Mouse (Mus musculus) embryonic facial prominence, embryonic 14.5 days (tissue): ENCODE measurements around the gene Stum. TPM values are rescaled to one million over a fixed set of nuclear protein-coding genes. Genes with fewer than 3 reads are reported as not detected.
A peak's percentile ranks its signal among the peaks of the same experiment; 100 is the strongest.

ENCODE experiments used
- ATAC-seq: fragments of 200-750 bp; cut with Nextera tagmentation; 2 replicates; pipeline ENCODE4 v1.8.0; 2017; ENCODE audit warnings: low read depth, moderate number of reproducible peaks, moderate TSS enrichment
- DNase-seq: peaks from one replicate; pipeline ENCODE4 v3.0.0-alpha.2; 2015; ENCODE audit warnings: low spot score
- H3K27ac ChIP-seq: fragments of 300-500 bp; sonication (generic); replicated peaks from 2 replicates; pipeline ENCODE4 v1.5.1; 2014; ENCODE audit warnings: low read depth, mild to moderate bottlenecking, low read length, moderate library complexity
- H3K27me3 ChIP-seq: fragments of 300-500 bp; sonication (generic); replicated peaks from 2 replicates; pipeline ENCODE4 v1.6.1; 2014; ENCODE audit warnings: low read length; ENCODE audit not compliant: control insufficient read depth, insufficient read depth
- H3K36me3 ChIP-seq: fragments of 300-500 bp; sonication (generic); 2 replicates; pipeline ENCODE4 v1.6.1; 2014; ENCODE audit warnings: low read length, mixed read lengths; ENCODE audit not compliant: control insufficient read depth, insufficient read depth
- H3K4me1 ChIP-seq: fragments of 300-500 bp; sonication (generic); 2 replicates; pipeline ENCODE4 v1.6.1; 2014; ENCODE audit warnings: antibody characterized with exemption, low read length; ENCODE audit not compliant: control insufficient read depth, insufficient read depth
- H3K4me2 ChIP-seq: fragments of 300-500 bp; sonication (generic); 2 replicates; pipeline ENCODE4 v1.6.1; 2014; ENCODE audit warnings: low read depth, mild to moderate bottlenecking, low read length, moderate library complexity, mixed read lengths
- H3K4me3 ChIP-seq: fragments of 300-500 bp; sonication (generic); 2 replicates; pipeline ENCODE4 v1.5.1; 2014; ENCODE audit warnings: low read depth, mild to moderate bottlenecking, low read length
- H3K9ac ChIP-seq: fragments of 300-500 bp; sonication (generic); 2 replicates; pipeline ENCODE4 v1.6.1; 2014; ENCODE audit warnings: low read depth, mild to moderate bottlenecking, low read length, moderate library complexity, mixed read lengths
- H3K9me3 ChIP-seq: fragments of 300-500 bp; sonication (generic); 2 replicates; pipeline ENCODE4 v1.6.1; 2016; ENCODE audit warnings: low read length; ENCODE audit not compliant: control insufficient read depth
- WGBS: fragments of 180-500 bp; shearing (Covaris S2); extraction: QIAGEN DNeasy Blood & Tissue Kit; methylation state at CpG from one replicate; pipeline ENCODE4 v1.1.7; 2014; 5-methylcytosine and 5-hydroxymethylcytosine counted together
- polyA plus RNA-seq: library from polyadenylated mRNA; unstranded; fragments of >200 nt; fragmentation: Nextera tagmentation; extraction: Ambion mirVana; gene quantifications from 2 replicates; pipeline ENCODE4 v1.2.1, GENCODE M21; 2014

The Stum gene
- polyA plus RNA-seq, 1 experiment from 2014 or later: 4.0 TPM

- WGBS: 58% methylated on average over 7 of the region's 7 CpGs
- H3K4me3 ChIP-seq: no peak overlapping the region
- no peak overlapping the region for H3K4me2 ChIP-seq
- ATAC-seq (no peak), DNase-seq (no peak)
- H3K9me3 ChIP-seq: no peaks in the 10 kb centered on the region
- H3K4me1 ChIP-seq: peaks cover 22% of the 10 kb centered on the region
- H3K9ac ChIP-seq: no peak overlapping the region
- peaks cover 17% of the 10 kb centered on the region for H3K36me3 ChIP-seq
- no peak overlapping the region for H3K27ac ChIP-seq
- H3K27me3 ChIP-seq: no peaks in the 10 kb centered on the region
Measured at GRCm38 (mm10) chr1:180410306-180410705, 73.0 kb downstream of the Stum start.

GRCm38 (mm10) chr1:180409771-180410170 is 73.5 kb downstream of the Stum start:
- Histone ChIP-seq H3K27me3 (no peaks in the 10 kb centered on the region), H3K4me2 (no peak overlapping the region), H3K36me3 (peaks cover 17% of the 10 kb centered on the region; the same call in 1 of the 2 replicates), H3K9ac (no peak overlapping the region), H3K4me1 (peaks cover 22% of the 10 kb centered on the region), H3K9me3 (no peaks in the 10 kb centered on the region), H3K4me3 (no peak overlapping the region), H3K27ac (no peak overlapping the region)
- DNase-seq: no peak
- WGBS: 70% methylated on average over 5 of the region's 5 CpGs
- no peak for ATAC-seq

- ATAC-seq (no peak), DNase-seq (no peak)
- no peak overlapping the region for H3K4me3 ChIP-seq
- WGBS: 45% methylated on average over 9 of the region's 9 CpGs
- H3K9me3 ChIP-seq: no peaks in the 10 kb centered on the region
- 0 out of 2 replicates have a peak overlapping the region, but pooled peaks have one; percentile 7 for H3K27ac ChIP-seq
- no peak overlapping the region for H3K4me2 ChIP-seq
- H3K27me3 ChIP-seq: no peaks in the 10 kb centered on the region
- no peak overlapping the region for H3K9ac ChIP-seq
- peaks cover 31% of the 10 kb centered on the region for H3K4me1 ChIP-seq
- peaks cover 10% of the 10 kb centered on the region; the same call in 1 of the 2 replicates for H3K36me3 ChIP-seq
Measured at GRCm38 (mm10) chr1:180408832-180409231, 74.5 kb downstream of the Stum start.

GRCm38 (mm10) chr1:180407727-180408719 is 75.3 kb downstream of the Stum start:
- Histone ChIP-seq H3K27me3 (no peaks in the 10 kb centered on the region), H3K27ac (peak overlapping the region; percentile 78), H3K4me2 (no peak overlapping the region), H3K9ac (0 out of 2 replicates have a peak overlapping the region, but pooled peaks have one; percentile 34), H3K4me1 (peaks cover 39% of the 10 kb centered on the region), H3K4me3 (no peak overlapping the region), H3K36me3 (0 out of 2 replicates have a peak, but pooled peaks cover 3% of the 10 kb centered on the region), H3K9me3 (no peaks in the 10 kb centered on the region)
- no peak for ATAC-seq
- no peak for DNase-seq
- 75% methylated on average over 18 of the region's 18 CpGs for WGBS

- Histone ChIP-seq H3K36me3 (no peaks in the 10 kb centered on the region), H3K27me3 (no peaks in the 10 kb centered on the region), H3K4me2 (peak overlapping the region; percentile 48), H3K4me1 (peaks cover 47% of the 10 kb centered on the region), H3K9ac (0 out of 2 replicates have a peak overlapping the region, but pooled peaks have one; percentile 34), H3K4me3 (peak overlapping the region; percentile 16; the same call in 1 of the 2 replicates), H3K27ac (peak overlapping the region; percentile 78), H3K9me3 (no peaks in the 10 kb centered on the region)
- DNase-seq: peak; percentile 74
- peak; percentile 81 for ATAC-seq
- WGBS: 14% methylated on average over 14 of the region's 16 CpGs
Measured at GRCm38 (mm10) chr1:180407171-180407671, 76.1 kb downstream of the Stum start.

- Histone ChIP-seq H3K36me3 (no peaks in the 10 kb centered on the region), H3K9me3 (no peaks in the 10 kb centered on the region), H3K4me2 (no peak overlapping the region), H3K27ac (peak overlapping the region; percentile 78; the same call in 1 of the 2 replicates), H3K27me3 (no peaks in the 10 kb centered on the region), H3K4me1 (peaks cover 54% of the 10 kb centered on the region), H3K9ac (peak overlapping the region; percentile 3; the same call in 1 of the 2 replicates), H3K4me3 (no peak overlapping the region)
- ATAC-seq (no peak), DNase-seq (no peak)
- WGBS: 71% methylated on average over 11 of the region's 11 CpGs
Measured at GRCm38 (mm10) chr1:180406336-180407035, 76.8 kb downstream of the Stum start.

- DNase-seq: no peak
- H3K36me3 ChIP-seq: no peaks in the 10 kb centered on the region
- peak overlapping the region; percentile 3; the same call in 1 of the 2 replicates for H3K9ac ChIP-seq
- no peak for ATAC-seq
- WGBS: 75% methylated on average over 9 of the region's 9 CpGs
- no peak overlapping the region for H3K4me2 ChIP-seq
- H3K27me3 ChIP-seq: no peaks in the 10 kb centered on the region
- H3K27ac ChIP-seq: peak overlapping the region; percentile 39; the same call in 1 of the 2 replicates
- no peaks in the 10 kb centered on the region for H3K9me3 ChIP-seq
- H3K4me1 ChIP-seq: peaks cover 60% of the 10 kb centered on the region
- H3K4me3 ChIP-seq: no peak overlapping the region
Measured at GRCm38 (mm10) chr1:180405576-180406335, 77.5 kb downstream of the Stum start.
